Mouse (Mus musculus) right cerebral cortex, adult 18-20 months (tissue): ENCODE results near the gene Slc9c1.
"Not testable (repeated sequence)": the region's sequence is repeated elsewhere in the genome, so short reads cannot be mapped to it uniquely, and the experiment has no call there.

Source experiments
- DNase-seq: peaks from one replicate; pipeline ENCODE4 v3.0.0; 2022; ENCODE audit warnings: mixed read lengths

The Slc9c1 gene

DNA sequence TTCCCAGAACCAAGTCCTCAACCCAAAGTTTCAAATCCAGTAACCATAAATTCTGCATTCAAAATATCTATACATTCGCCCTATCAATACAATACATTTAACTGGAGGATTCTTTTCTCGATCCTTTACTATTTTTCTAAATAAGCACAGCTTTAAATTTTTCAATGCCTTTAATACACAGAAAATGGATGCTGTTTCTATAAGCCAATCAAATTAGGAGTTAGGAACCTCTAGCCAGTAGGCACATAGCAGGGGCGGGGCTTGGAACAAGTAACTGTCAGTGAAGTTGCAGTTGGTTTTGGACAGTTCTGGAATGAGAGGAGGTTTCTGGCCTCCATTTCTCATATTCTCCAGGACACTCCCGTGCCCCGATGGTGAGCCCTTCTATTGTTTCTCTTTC, at the start of gene Slc9c1:
Slc9c1 (plus strand) TSS at position 301 of the 400 bp plus-strand sequence.
- no peak for DNase-seq

GRCm38 (mm10) chr16:45492927-45493326, 42.2 kb upstream of the Slc9c1 start, which contains the start of gene Gm609:
Gm609 (minus strand) TSS chr16:45492969.
- DNase-seq = no peak

DNA sequence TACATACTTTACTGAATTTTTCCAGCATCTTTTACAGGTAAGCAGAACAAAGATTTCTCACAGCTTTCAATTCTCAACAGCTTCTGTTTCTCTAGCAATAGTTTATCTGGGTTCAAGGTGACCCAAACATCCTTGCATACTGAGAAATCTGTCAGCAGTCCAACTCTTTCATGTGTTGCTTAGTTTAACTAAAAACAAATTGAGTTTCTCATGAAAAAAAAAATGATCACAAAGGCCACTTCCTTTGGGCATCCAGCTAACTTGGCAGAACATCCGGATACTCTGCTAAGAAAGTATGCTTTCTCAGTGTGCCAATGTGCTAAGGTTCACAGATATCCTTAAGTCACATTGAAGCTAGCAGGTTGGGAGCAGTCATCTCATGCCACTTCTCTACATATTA, 39.8 kb upstream of the Slc9c1 start:
- DNase-seq = no peak

DNA sequence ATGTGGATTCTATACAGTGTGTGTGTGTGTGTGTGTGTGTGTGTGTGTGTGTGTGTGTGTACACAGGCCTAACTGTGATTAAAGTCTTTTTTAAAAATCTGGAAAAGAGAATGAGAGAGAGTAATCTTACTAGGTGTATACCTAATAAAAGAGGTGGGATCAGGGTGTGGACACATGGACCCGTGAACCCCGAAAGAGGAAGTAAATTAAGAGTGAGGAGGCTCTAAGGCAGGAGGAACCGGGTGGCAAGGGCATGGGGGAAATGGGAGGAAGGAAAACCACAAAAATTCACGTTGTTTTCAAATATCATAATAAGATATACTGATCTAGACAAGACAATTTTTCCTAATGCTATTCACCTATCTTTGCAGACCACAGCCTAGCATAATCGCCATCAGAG, 9.6 kb upstream of the Slc9c1 start:
- DNase-seq = no peak

- DNase-seq = no peak
Observed at GRCm38 (mm10) chr16:45531950-45532349, 3.2 kb upstream of the Slc9c1 start, which contains the start of gene Gm17783. Gm17783 (minus strand) TSS chr16:45532050.

DNA sequence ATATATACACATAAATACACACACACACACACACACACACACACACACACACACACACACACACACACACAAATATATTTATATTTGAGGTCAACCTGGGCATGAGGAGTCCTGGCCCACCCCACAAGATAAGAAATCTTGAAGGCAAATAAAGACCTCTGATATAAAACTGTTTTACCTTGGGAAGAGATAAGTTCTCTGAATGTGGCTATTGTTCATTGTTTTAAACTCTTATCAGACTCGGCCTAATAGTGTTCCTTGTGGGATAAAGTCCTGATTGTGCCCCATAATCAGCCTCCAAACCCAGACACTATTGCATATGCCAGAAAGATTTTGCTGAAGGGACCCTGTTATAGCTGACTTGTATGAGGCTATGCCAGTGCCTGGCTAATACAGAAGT, 3.2 kb downstream of the Slc9c1 start:
- DNase-seq = not testable (repeated sequence)

GRCm38 (mm10) chr16:45542108-45542507, 7.0 kb downstream of the Slc9c1 start:
- no peak for DNase-seq

DNA sequence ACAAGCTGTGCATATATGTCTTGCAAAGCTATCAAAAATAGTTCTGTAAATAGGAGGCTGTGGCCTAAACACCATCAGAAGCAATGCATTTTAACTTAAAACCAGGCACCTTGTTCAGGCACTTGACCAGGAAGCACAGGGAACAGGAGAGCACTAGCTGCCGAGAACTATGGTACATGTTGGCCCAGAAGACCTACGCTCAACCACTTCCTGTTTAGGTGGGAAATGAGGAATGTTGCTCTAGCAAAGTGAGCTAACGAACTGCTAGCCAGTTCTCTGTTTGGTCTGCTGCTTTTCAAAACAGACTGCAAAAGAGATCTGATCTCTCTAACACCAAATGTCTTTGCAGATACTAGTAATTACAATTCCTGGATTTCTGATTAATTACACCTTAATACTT, 9.2 kb downstream of the Slc9c1 start:
- no peak for DNase-seq

DNA sequence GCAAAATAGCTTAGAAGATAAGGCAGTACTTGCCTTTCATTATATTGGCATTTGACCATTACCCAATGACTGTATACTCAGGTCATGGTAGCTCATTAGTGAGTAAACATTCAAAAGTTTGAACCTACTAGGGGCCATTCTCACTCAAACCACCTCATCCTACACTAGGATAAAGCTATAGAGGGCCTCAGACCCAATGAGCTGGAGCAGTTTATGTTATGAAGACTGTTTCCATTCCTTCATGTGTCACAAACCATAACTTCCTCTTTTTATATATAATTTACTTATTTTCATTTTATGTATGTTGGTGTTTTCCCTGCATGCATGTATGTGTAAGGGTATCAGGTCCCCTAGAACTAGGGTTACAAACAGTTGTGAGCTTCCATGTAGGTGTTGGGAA, 12.9 kb downstream of the Slc9c1 start:
- no peak for DNase-seq

DNA sequence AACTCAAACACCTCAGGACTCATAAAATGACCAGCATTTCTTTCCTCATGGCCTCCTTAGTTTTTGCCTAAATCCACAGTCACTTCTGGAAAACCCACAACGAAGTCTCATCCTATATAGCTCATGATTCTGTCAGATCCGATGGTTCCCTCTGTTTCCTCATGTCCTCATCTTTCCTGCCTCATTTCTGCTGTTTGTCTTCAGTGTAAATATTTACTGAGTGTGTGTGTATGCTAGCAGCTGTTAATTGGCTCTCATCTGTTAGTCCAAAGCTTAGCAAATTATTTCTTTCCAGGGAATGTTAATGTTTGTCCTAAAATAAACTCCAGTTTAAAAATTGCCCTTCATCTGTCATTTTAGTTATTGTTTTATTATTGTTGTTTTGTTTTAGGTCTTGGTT, 16.5 kb downstream of the Slc9c1 start:
- no peak for DNase-seq

- DNase-seq = no peak
Observed at GRCm38 (mm10) chr16:45561747-45562146, 26.6 kb downstream of the Slc9c1 start.

GRCm38 (mm10) chr16:45572307-45572706, 37.2 kb downstream of the Slc9c1 start:
- no peak for DNase-seq

- DNase-seq = no peak
Observed at GRCm38 (mm10) chr16:45579883-45580282, 44.8 kb downstream of the Slc9c1 start.

GRCm38 (mm10) chr16:45582512-45582911, 47.4 kb downstream of the Slc9c1 start:
- DNase-seq = peak; percentile 8

GRCm38 (mm10) chr16:45593656-45594055, 58.5 kb downstream of the Slc9c1 start:
- DNase-seq = no peak

GRCm38 (mm10) chr16:45595494-45595893, 60.4 kb downstream of the Slc9c1 start:
- DNase-seq = no peak

DNA sequence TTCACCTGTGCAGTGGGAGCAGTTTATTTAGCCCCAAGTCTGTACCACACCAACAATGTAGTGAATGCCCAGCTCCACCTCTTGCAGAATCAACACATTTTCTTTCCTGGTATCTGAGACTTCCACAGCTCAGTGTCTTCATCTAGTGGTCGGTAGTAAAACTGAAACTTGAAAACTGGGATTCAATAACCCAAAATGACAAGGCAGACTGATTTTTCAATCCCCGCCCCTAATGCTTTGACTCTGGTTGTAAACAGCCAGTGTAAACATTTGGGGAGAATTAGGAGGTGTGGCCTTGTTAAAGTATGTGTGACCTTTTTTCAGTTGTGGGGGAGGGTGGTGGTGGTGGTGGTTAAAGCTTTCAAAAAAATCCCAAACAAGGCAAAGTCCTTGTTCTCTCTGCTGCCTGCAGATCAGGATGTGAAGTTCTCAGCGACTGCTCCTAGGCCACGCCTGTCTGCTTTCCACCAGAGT, 73.4 kb downstream of the Slc9c1 start:
- DNase-seq = peak; percentile 8

- peak; percentile 11 for DNase-seq
Observed at GRCm38 (mm10) chr16:45609300-45609699, 74.2 kb downstream of the Slc9c1 start.

DNA sequence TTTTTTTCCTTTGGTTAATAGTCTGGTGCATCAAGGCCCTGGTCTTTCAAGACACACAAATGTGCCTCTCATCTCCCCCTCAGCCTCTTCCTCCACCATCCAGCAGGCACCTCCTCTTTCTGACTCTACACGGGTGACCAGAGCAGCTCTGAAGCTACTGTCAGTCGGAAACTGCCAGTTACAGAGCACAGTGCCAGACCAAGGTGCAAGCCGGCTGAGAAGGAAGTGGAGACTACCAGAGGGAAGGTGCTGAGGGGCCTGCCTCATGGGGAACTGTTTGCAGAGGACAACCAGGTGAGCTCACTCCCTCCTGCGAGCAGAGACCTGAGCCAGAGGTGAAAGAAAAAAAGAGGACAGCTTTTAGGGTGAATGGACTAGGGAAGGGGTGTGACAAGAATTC, 75.2 kb downstream of the Slc9c1 start, which contains the start of gene Gcsam:
Gcsam (plus strand) TSS at position 114 of the 400 bp plus-strand sequence.
- DNase-seq = no peak

DNA sequence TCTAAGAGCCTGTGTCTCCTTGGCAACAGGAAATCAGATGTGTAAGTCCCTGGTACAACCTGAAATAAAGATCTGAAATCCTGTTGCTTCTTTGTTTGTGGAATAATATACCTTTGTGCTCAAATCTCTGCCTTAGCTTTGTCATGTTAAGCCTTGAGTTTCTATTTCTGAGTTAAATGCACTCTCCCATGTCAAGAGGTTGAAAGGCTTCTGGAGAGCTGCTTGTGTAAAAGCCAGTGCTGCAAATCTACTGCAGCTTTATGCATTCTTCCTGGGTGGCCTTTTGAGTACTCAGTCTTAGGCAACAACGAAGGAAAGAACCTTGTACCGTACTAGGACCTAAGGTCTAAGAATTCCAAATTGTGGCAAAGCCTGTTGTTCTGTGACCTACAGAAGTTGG, 78.1 kb downstream of the Slc9c1 start:
- no peak for DNase-seq

GRCm38 (mm10) chr16:45615944-45616343, 80.8 kb downstream of the Slc9c1 start:
- no peak for DNase-seq

DNA sequence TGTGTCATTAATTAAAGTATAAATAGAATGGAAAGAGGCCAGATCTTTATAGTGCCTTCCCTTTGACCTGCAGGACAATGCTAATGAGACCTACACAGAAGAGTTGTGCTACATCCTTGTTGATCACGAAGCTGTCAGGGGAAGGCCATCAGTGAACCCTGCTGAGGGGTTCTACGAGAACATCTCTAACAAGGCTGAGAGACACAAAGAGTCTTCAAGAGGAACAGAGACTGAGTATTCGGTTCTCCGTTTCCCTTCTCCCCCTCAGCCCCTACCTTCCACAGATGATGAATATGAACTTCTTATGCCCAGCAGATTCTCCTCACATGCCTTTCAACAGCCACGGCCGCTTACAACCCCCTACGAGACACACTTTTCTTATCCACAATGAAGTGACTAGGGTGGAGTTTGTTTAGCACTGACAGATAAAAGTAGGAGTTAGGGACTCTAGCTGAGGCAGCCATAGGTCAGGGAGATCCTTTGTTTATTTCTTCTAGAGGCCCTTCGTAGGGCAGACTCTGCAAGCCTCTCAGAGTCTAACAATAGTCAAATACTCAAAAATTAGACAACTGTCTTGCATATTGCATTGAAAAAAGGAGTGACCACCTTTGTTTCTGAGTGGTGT, 84.8 kb downstream of the Slc9c1 start:
- DNase-seq = no peak

DNA sequence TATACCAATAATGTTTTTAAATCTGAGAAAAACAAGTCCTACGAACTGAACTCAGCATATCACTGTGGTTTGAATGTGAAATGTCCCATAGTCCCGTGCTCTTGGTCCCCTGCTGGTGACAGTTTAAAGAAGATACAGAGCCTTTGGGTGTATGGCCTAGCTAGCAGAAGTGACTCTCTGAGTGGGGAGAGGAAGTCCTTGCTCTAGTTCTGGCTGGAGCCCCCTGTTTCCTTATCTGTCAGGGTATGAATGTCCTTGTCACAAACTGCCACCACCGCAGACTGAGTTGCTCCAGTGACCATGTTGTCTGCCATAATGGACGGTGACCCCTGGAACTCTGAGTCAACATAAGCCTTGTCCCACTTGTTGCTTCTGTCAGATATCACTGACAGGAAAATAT, 88.1 kb downstream of the Slc9c1 start:
- no peak for DNase-seq

DNA sequence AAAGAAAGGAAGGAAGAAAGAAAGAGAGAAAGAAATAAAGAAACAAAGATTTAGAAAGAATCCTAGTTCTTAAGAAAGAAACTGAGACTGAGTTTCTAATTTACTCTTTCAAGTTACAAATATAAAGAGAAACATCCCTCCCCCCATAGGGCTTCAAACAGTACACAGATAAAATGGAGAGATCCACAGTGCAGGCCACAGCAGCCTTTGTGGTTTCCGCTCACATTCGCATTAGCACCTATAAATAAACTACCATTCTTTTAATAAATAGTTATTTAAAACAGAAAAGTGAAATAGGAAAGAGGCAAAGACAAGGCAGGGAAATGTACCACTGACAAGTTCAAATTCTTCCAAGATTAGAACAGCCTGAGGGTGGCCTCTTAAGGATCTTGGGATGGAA, 89.7 kb downstream of the Slc9c1 start:
- DNase-seq = no peak

DNA sequence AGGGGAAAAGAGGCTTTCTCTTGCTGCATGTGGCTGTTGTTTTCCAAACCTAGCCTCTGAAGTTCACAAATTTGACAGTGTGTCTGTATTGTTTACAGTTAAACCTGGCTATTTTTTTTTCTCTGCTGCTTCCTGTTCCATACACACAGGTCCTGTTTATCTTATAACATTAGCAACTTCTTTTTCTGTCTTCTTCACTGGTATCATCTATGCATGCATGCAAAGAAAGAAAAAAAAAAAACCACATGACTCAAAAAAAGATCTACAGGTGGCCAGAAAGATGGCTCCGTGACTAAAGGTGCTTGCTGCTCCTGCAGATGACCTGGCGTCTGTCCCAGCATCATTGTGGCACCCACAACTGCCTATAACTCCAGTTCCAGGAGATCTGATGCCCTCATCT, 90.2 kb downstream of the Slc9c1 start:
- DNase-seq = no peak
